Mouse (Mus musculus) ES-Bruce4 (cell line): ENCODE measurements around the gene Apoa4.

Experiments used
- CTCF ChIP-seq: IDR thresholded peaks from one replicate; pipeline ENCODE4 v1.8.1; 2011; ENCODE audit warnings: low read depth, low read length
- EP300 ChIP-seq: IDR thresholded peaks from 2 replicates; pipeline ENCODE4 v1.6.1; 2011; ENCODE audit warnings: low read depth, low read length; ENCODE audit not compliant: insufficient read depth
- POLR2A ChIP-seq: IDR thresholded peaks from one replicate; pipeline ENCODE4 v1.8.1; 2011; ENCODE audit warnings: low read length; ENCODE audit not compliant: insufficient read depth

- TF ChIP-seq EP300 (no peak), POLR2A (no peak), CTCF (no peak)
These were observed 43.8 kb upstream of the Apoa4 start for GRCm38 (mm10) chr9:46196699-46197169.
